Mouse (Mus musculus): ENCODE measurements around the gene Anxa2. TPM values are rescaled to one million over a fixed set of nuclear protein-coding genes. Genes with fewer than 3 reads are reported as not detected.

Gene Anxa2
- polyA plus RNA-seq, 1 experiment from 2014 or later: 599 TPM

GRCm38 (mm10) chr9:69443203-69443602 lies 10.2 kb upstream of the Anxa2 start:
- Histone ChIP-seq H3K27me3 (replicated peaks; ENCODE audit: control insufficient read depth, insufficient read depth, low read length) (no peaks in the 10 kb centered on the region), H3K4me3 (ENCODE audit: low read length) (no peak overlapping the region), H3K9ac (ENCODE audit: low read depth, low read length) (no peak overlapping the region), H3K27ac (ENCODE audit: low read length) (no peak overlapping the region), H3K9me3 (ENCODE audit: control insufficient read depth, low read length) (no peaks in the 10 kb centered on the region), H3K36me3 (ENCODE audit: control insufficient read depth, insufficient read depth, low read length) (no peaks in the 10 kb centered on the region), H3K4me2 (ENCODE audit: low read depth, low read length) (no peak overlapping the region), H3K4me1 (ENCODE audit: control insufficient read depth, insufficient read depth, low read length) (peaks cover 5% of the 10 kb centered on the region)
- WGBS: 42% methylated on average over 3 of the region's 3 CpGs
- peak; percentile 63 for ATAC-seq

- peaks cover 6% of the 10 kb centered on the region; the same call in 1 of the 2 replicates for H3K4me1 ChIP-seq (ENCODE audit: control insufficient read depth, insufficient read depth, low read length)
- no peak for ATAC-seq
- H3K27ac ChIP-seq (ENCODE audit: low read length): no peak overlapping the region
- 72% methylated on average over 3 of the region's 3 CpGs for WGBS
- H3K27me3 ChIP-seq (replicated peaks; ENCODE audit: control insufficient read depth, insufficient read depth, low read length): no peaks in the 10 kb centered on the region
- H3K36me3 ChIP-seq (ENCODE audit: control insufficient read depth, insufficient read depth, low read length): no peaks in the 10 kb centered on the region
- no peaks in the 10 kb centered on the region for H3K9me3 ChIP-seq (ENCODE audit: control insufficient read depth, low read length)
- H3K9ac ChIP-seq (ENCODE audit: low read depth, low read length): no peak overlapping the region
- H3K4me3 ChIP-seq (ENCODE audit: low read length): no peak overlapping the region
- H3K4me2 ChIP-seq (ENCODE audit: low read depth, low read length): no peak overlapping the region
These were observed 4.6 kb upstream of the Anxa2 start for GRCm38 (mm10) chr9:69448801-69449200.

GRCm38 (mm10) chr9:69450636-69451035 lies 2.8 kb upstream of the Anxa2 start:
- Histone ChIP-seq H3K4me3 (ENCODE audit: low read length) (no peak overlapping the region), H3K9me3 (ENCODE audit: control insufficient read depth, low read length) (no peaks in the 10 kb centered on the region), H3K9ac (ENCODE audit: low read depth, low read length) (no peak overlapping the region), H3K4me2 (ENCODE audit: low read depth, low read length) (no peak overlapping the region), H3K27me3 (replicated peaks; ENCODE audit: control insufficient read depth, insufficient read depth, low read length) (no peaks in the 10 kb centered on the region), H3K4me1 (ENCODE audit: control insufficient read depth, insufficient read depth, low read length) (peaks cover 14% of the 10 kb centered on the region), H3K36me3 (ENCODE audit: control insufficient read depth, insufficient read depth, low read length) (no peaks in the 10 kb centered on the region), H3K27ac (ENCODE audit: low read length) (no peak overlapping the region)
- 82% methylated on average over 9 of the region's 9 CpGs for whole genome bisulfite sequencing
- no peak for ATAC-seq

- Histone ChIP-seq H3K4me2 (ENCODE audit: low read depth, low read length) (no peak overlapping the region), H3K27me3 (replicated peaks; ENCODE audit: control insufficient read depth, insufficient read depth, low read length) (no peaks in the 10 kb centered on the region), H3K36me3 (ENCODE audit: control insufficient read depth, insufficient read depth, low read length) (no peaks in the 10 kb centered on the region), H3K4me1 (ENCODE audit: control insufficient read depth, insufficient read depth, low read length) (peaks cover 28% of the 10 kb centered on the region), H3K9me3 (ENCODE audit: control insufficient read depth, low read length) (no peaks in the 10 kb centered on the region), H3K4me3 (ENCODE audit: low read length) (no peak overlapping the region), H3K9ac (ENCODE audit: low read depth, low read length) (no peak overlapping the region), H3K27ac (ENCODE audit: low read length) (no peak overlapping the region)
- WGBS: 93% methylated on average over 10 of the region's 10 CpGs
- no peak for ATAC-seq
These were observed 1.3 kb upstream of the Anxa2 start for GRCm38 (mm10) chr9:69451886-69452810.

GRCm38 (mm10) chr9:69453901-69454666 lies 664 bp downstream of the Anxa2 start:
- H3K9ac ChIP-seq (ENCODE audit: low read depth, low read length): peak overlapping the region; percentile 91
- H3K4me1 ChIP-seq (ENCODE audit: control insufficient read depth, insufficient read depth, low read length): peaks cover 47% of the 10 kb centered on the region
- no peaks in the 10 kb centered on the region for H3K27me3 ChIP-seq (replicated peaks; ENCODE audit: control insufficient read depth, insufficient read depth, low read length)
- peak overlapping the region; percentile 68 for H3K4me3 ChIP-seq (ENCODE audit: low read length)
- 7% methylated on average over 32 of the region's 32 CpGs for WGBS
- H3K9me3 ChIP-seq (ENCODE audit: control insufficient read depth, low read length): no peaks in the 10 kb centered on the region
- peak overlapping the region; percentile 93 for H3K27ac ChIP-seq (ENCODE audit: low read length)
- ATAC-seq: peak; percentile 47
- H3K36me3 ChIP-seq (ENCODE audit: control insufficient read depth, insufficient read depth, low read length): no peaks in the 10 kb centered on the region
- H3K4me2 ChIP-seq (ENCODE audit: low read depth, low read length): peak overlapping the region; percentile 63

DNA sequence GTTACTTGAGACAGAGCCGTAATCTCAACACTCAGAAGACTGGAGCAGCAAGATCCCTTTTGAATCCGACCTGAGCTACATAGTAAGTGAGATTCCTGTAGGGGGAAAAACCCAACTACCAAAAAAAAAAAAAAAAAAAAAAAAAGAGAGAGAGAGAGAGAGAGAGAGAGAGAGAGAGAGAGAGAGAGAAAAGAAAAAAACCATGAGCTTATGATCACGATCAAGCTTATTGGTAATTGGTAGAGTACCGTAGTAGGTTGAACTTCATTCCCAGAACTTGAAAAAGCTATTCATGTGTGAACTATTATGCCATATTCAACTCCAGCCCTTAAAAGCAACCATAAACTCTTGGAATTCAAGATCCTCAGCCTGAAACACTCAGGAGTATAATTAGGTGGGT lies 1.3 kb downstream of the Anxa2 start:
- H3K9ac ChIP-seq (ENCODE audit: low read depth, low read length): peak overlapping the region; percentile 91
- peak overlapping the region; percentile 63 for H3K4me2 ChIP-seq (ENCODE audit: low read depth, low read length)
- no peaks in the 10 kb centered on the region for H3K9me3 ChIP-seq (ENCODE audit: control insufficient read depth, low read length)
- peak overlapping the region; percentile 93 for H3K27ac ChIP-seq (ENCODE audit: low read length)
- 57% methylated on average over 4 of the region's 4 CpGs for WGBS
- peak overlapping the region; percentile 68 for H3K4me3 ChIP-seq (ENCODE audit: low read length)
- no peaks in the 10 kb centered on the region for H3K27me3 ChIP-seq (replicated peaks; ENCODE audit: control insufficient read depth, insufficient read depth, low read length)
- peaks cover 53% of the 10 kb centered on the region for H3K4me1 ChIP-seq (ENCODE audit: control insufficient read depth, insufficient read depth, low read length)
- ATAC-seq: no peak
- no peaks in the 10 kb centered on the region for H3K36me3 ChIP-seq (ENCODE audit: control insufficient read depth, insufficient read depth, low read length)

- Histone ChIP-seq H3K4me3 (ENCODE audit: low read length) (peak overlapping the region; percentile 68), H3K36me3 (ENCODE audit: control insufficient read depth, insufficient read depth, low read length) (no peaks in the 10 kb centered on the region), H3K4me1 (ENCODE audit: control insufficient read depth, insufficient read depth, low read length) (peaks cover 59% of the 10 kb centered on the region), H3K4me2 (ENCODE audit: low read depth, low read length) (peak overlapping the region; percentile 63), H3K27ac (ENCODE audit: low read length) (peak overlapping the region; percentile 90), H3K27me3 (replicated peaks; ENCODE audit: control insufficient read depth, insufficient read depth, low read length) (no peaks in the 10 kb centered on the region), H3K9ac (ENCODE audit: low read depth, low read length) (peak overlapping the region; percentile 59), H3K9me3 (ENCODE audit: control insufficient read depth, low read length) (no peaks in the 10 kb centered on the region)
- ATAC-seq: no peak
- WGBS: 53% methylated on average over 4 of the region's 4 CpGs
These were observed 2.0 kb downstream of the Anxa2 start for GRCm38 (mm10) chr9:69455391-69455790.

DNA sequence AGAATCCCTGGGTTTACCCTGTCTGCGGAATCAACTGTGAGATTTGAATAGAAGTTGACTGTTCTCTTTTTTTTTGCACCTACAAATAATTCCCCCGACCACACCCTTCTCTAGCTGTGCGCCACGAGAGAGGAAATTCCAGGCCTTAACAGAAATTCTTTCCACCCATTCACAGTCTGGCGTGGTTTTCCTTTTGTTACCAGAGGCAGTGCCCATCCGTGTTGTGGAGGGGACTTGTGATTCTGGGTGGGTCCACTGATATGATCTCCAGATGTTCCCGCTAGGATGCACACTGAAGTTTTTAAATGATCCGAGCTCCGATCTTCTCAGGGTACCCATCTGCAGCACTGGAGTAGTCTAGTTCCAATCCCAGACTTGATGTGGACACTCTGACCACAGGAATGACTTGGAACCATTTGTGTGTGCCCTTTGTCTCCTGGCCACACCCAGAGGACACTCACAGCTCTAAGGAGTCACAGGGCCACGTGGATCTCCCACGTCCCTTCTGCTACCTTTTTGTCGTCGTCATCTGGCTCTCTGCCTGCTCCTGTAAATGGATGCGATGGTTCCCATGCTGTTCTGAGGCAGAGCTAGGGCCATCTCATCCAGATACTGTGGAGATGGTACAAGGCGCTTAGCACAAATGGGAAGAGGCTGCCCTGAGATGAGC lies 3.1 kb downstream of the Anxa2 start:
- ATAC-seq: no peak
- peak overlapping the region; percentile 4; the same call in 1 of the 2 replicates for H3K4me2 ChIP-seq (ENCODE audit: low read depth, low read length)
- H3K36me3 ChIP-seq (ENCODE audit: control insufficient read depth, insufficient read depth, low read length): no peaks in the 10 kb centered on the region
- WGBS: 77% methylated on average over 15 of the region's 15 CpGs
- H3K27me3 ChIP-seq (replicated peaks; ENCODE audit: control insufficient read depth, insufficient read depth, low read length): no peaks in the 10 kb centered on the region
- peaks cover 59% of the 10 kb centered on the region for H3K4me1 ChIP-seq (ENCODE audit: control insufficient read depth, insufficient read depth, low read length)
- peak overlapping the region; percentile 96 for H3K27ac ChIP-seq (ENCODE audit: low read length)
- H3K9ac ChIP-seq (ENCODE audit: low read depth, low read length): no peak overlapping the region
- H3K9me3 ChIP-seq (ENCODE audit: control insufficient read depth, low read length): no peaks in the 10 kb centered on the region
- no peak overlapping the region for H3K4me3 ChIP-seq (ENCODE audit: low read length)

- Histone ChIP-seq H3K36me3 (ENCODE audit: control insufficient read depth, insufficient read depth, low read length) (no peaks in the 10 kb centered on the region), H3K4me2 (ENCODE audit: low read depth, low read length) (peak overlapping the region; percentile 38; the same call in 1 of the 2 replicates), H3K27me3 (replicated peaks; ENCODE audit: control insufficient read depth, insufficient read depth, low read length) (no peaks in the 10 kb centered on the region), H3K4me1 (ENCODE audit: control insufficient read depth, insufficient read depth, low read length) (peaks cover 59% of the 10 kb centered on the region), H3K9me3 (ENCODE audit: control insufficient read depth, low read length) (no peaks in the 10 kb centered on the region), H3K4me3 (ENCODE audit: low read length) (0 out of 2 replicates have a peak overlapping the region, but pooled peaks have one; percentile 22), H3K9ac (ENCODE audit: low read depth, low read length) (no peak overlapping the region), H3K27ac (ENCODE audit: low read length) (peak overlapping the region; percentile 96)
- WGBS: 90% methylated on average over 3 of the region's 3 CpGs
- ATAC-seq: no peak
These were observed 3.7 kb downstream of the Anxa2 start for GRCm38 (mm10) chr9:69457143-69457542.

Data from intestine, embryonic 16.5 days (tissue).